ENCODE assay signal across 22 mouse cellular contexts in genomic region chr6:148193972-148194701, GRCm38 (mm10). TPM values are rescaled to one million over a fixed set of nuclear protein-coding genes. Genes with fewer than 3 reads are reported as not detected.
DNase-seq lines count a peak whose midpoint lies in the region; ATAC-seq lines count a peak whose summit lies in the region.
"Had no signal": no experiment of that assay in that cellular context is flagged by ENCODE, and none has a peak within 500 bp of the region (broad histone marks: within the 10 kb centered on the region; RNA-seq: fewer than 3 reads in every experiment).

No protein-coding gene starts in this region.

- no peak overlapping the region for H3K4me3 ChIP-seq in intestine, embryonic 15.5 days (replicated peaks)
- H3K4me3 ChIP-seq: forebrain, embryonic 13.5 days; gastrocnemius, adult 2 months; heart, embryonic 15.5 days; limb, embryonic 15.5 days; midbrain, embryonic 12.5 days; neural tube, embryonic 15.5 days had no signal

- no peak overlapping the region for H3K9ac ChIP-seq in intestine, embryonic 15.5 days
- H3K9ac ChIP-seq: forebrain, embryonic 13.5 days; heart, embryonic 15.5 days; hindbrain, embryonic 14.5 days; limb, embryonic 15.5 days; midbrain, embryonic 12.5 days; neural tube, embryonic 15.5 days had no signal

- peak; percentile 64 for DNase-seq in kidney, adult 18-20 months
- DNase-seq in kidney, postnatal 4 days, result no peak
- peak; percentile 88 for DNase-seq in kidney, adult 9 months
- peak; percentile 72 to 80 for DNase-seq in kidney, postnatal 36 days
- DNase-seq in left cerebral cortex, postnatal 4 days, result no peak
- DNase-seq in cerebellum, postnatal 14 days, result no peak
- DNase-seq: adrenal gland, adult 8-10 months; B cell, adult 2 months; cerebellum, adult 2 months; cerebellum, postnatal 36 days; embryo, embryonic 11 days; gastrocnemius, adult 2 months; heart, postnatal 4 days; layer of hippocampus, adult 9-11 months; lung, postnatal 10 days had no signal

- peak; percentile 95 for ATAC-seq in intestine, embryonic 15.5 days
- ATAC-seq: forebrain, embryonic 13.5 days had no signal

- H3K4me2 ChIP-seq in intestine, embryonic 15.5 days (replicated peaks), result no peak overlapping the region
- H3K4me2 ChIP-seq: forebrain, embryonic 13.5 days; heart, embryonic 15.5 days; hindbrain, embryonic 14.5 days; limb, embryonic 15.5 days; midbrain, embryonic 12.5 days; neural tube, embryonic 15.5 days had no signal

- no peaks in the 10 kb centered on the region for H3K27me3 ChIP-seq in intestine, embryonic 15.5 days (replicated peaks)
- H3K27me3 ChIP-seq: forebrain, embryonic 13.5 days; heart, embryonic 15.5 days; limb, embryonic 15.5 days; midbrain, embryonic 12.5 days; neural tube, embryonic 15.5 days had no signal

- 64% methylated on average over 6 of the region's 6 CpGs for WGBS in intestine, embryonic 15.5 days

- intact Hi-C loops in left cerebral cortex, postnatal 4 days (cut with DNase I), result no loop called here

- H3K4me1 ChIP-seq in intestine, embryonic 15.5 days (replicated peaks), result no peaks in the 10 kb centered on the region
- H3K4me1 ChIP-seq: forebrain, embryonic 13.5 days; heart, embryonic 15.5 days; limb, embryonic 15.5 days; midbrain, embryonic 12.5 days; neural tube, embryonic 15.5 days had no signal

- H3K9me3 ChIP-seq in intestine, embryonic 15.5 days, result no peaks in the 10 kb centered on the region
- H3K9me3 ChIP-seq: forebrain, embryonic 13.5 days; heart, embryonic 15.5 days; limb, embryonic 15.5 days; midbrain, embryonic 12.5 days; neural tube, embryonic 15.5 days had no signal

- H3K27ac ChIP-seq in intestine, embryonic 15.5 days, result peak overlapping the region; percentile 64
- H3K27ac ChIP-seq: forebrain, embryonic 13.5 days; gastrocnemius, adult 2 months; heart, embryonic 15.5 days; hindbrain, embryonic 14.5 days; limb, embryonic 15.5 days; midbrain, embryonic 12.5 days; neural tube, embryonic 15.5 days had no signal

- 0 out of 2 replicates have a peak, but pooled peaks cover 4% of the 10 kb centered on the region for H3K36me3 ChIP-seq in intestine, embryonic 15.5 days

RNA-seq across cellular contexts. Expression of gene Ergic2, which starts 18.0 kb away (rescaled TPM):
- 184 and 215 TPM in 2 replicates for polyA plus RNA-seq in intestine, embryonic 15.5 days (2015; fragmentation: Nextera tagmentation; extraction: Ambion mirVana)
- 10 to 100 TPM; 83.4 to 95.5 TPM for total RNA-seq in left cerebral cortex, postnatal 4 days (2021)

Comparison
In these comparisons a context has a peak if more than half of its experiments do, and no peak if none do; other contexts are left out.
1. DNase-seq: peak in kidney, adult 18-20 months (single experiment), kidney, adult 9 months (single experiment) and kidney, postnatal 36 days (2 of 2); none in kidney, postnatal 4 days (0 of 2), left cerebral cortex, postnatal 4 days (single experiment) and cerebellum, postnatal 14 days (0 of 2).